Mouse (Mus musculus): ENCODE measurements around the gene Mpst. TPM values are rescaled to one million over a fixed set of nuclear protein-coding genes. Genes with fewer than 3 reads are reported as not detected.

The Mpst gene
- polyA plus RNA-seq, 1 experiment from 2014 or later, result 5.7 TPM

DNA sequence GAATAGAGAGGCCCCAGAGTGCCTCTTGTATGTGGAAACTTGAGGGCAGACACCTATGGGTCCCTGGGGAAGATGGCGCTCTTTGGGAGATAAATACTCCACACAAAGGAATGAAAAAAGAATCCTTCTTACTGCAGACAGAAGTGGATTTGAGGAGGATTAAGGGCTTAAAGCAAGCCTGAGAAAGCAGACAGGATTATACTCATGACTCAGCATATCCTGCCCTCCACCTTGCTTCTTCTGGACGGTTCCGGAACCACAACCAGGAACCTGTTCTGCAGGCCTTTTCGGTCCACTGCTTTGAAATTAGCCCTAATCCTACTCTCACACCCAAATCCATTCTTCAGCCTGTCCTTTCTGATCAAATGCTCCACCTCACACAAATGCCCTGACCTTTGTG, 24.1 kb upstream of the Mpst start:
- Histone ChIP-seq H3K4me1 (replicated peaks; ENCODE audit: control insufficient read depth, insufficient read depth) (no peaks in the 10 kb centered on the region), H3K4me3 (ENCODE audit: low read depth, low read length) (no peak overlapping the region), H3K4me2 (replicated peaks; ENCODE audit: low read depth) (no peak overlapping the region), H3K9ac (ENCODE audit: low read length) (no peak overlapping the region), H3K27me3 (ENCODE audit: control insufficient read depth, insufficient read depth, low read length) (no peaks in the 10 kb centered on the region), H3K9me3 (ENCODE audit: control insufficient read depth, low read length) (no peaks in the 10 kb centered on the region), H3K36me3 (ENCODE audit: control insufficient read depth, insufficient read depth, low read length) (no peaks in the 10 kb centered on the region), H3K27ac (replicated peaks) (no peak overlapping the region)
- TF ChIP-seq CTCF (IDR thresholded peaks at IDR 0.05; ENCODE audit: low read depth) (no peak), EP300 (optimal IDR thresholded peaks at IDR 0.05) (peak; percentile 60)
- 53% methylated on average over 4 of the region's 4 CpGs for WGBS
- ATAC-seq (ENCODE audit: low FRiP score, low TSS enrichment), result no peak; the same call in 1 of the 2 replicates
- no peak for DNase-seq (ENCODE audit: low spot score)

- ATAC-seq (ENCODE audit: low FRiP score, low TSS enrichment), result peak; percentile 46; the same call in 1 of the 2 replicates
- H3K4me2 ChIP-seq (replicated peaks; ENCODE audit: low read depth), result no peak overlapping the region
- peak; percentile 35 for DNase-seq (ENCODE audit: low spot score)
- no peak overlapping the region for H3K4me3 ChIP-seq (ENCODE audit: low read depth, low read length)
- no peak overlapping the region for H3K9ac ChIP-seq (ENCODE audit: low read length)
- H3K4me1 ChIP-seq (replicated peaks; ENCODE audit: control insufficient read depth, insufficient read depth), result no peaks in the 10 kb centered on the region
- no peaks in the 10 kb centered on the region for H3K36me3 ChIP-seq (ENCODE audit: control insufficient read depth, insufficient read depth, low read length)
- WGBS, result 73% methylated on average over 11 of the region's 11 CpGs
- no peaks in the 10 kb centered on the region for H3K27me3 ChIP-seq (ENCODE audit: control insufficient read depth, insufficient read depth, low read length)
- TF ChIP-seq EP300 (optimal IDR thresholded peaks at IDR 0.05) (no peak), CTCF (IDR thresholded peaks at IDR 0.05; ENCODE audit: low read depth) (no peak)
- no peaks in the 10 kb centered on the region for H3K9me3 ChIP-seq (ENCODE audit: control insufficient read depth, low read length)
- peak overlapping the region; percentile 40; the same call in 1 of the 2 replicates for H3K27ac ChIP-seq (replicated peaks)
Measured at GRCm38 (mm10) chr15:78383450-78384219, 22.6 kb upstream of the Mpst start.

- H3K27ac ChIP-seq (replicated peaks), result peak overlapping the region; percentile 40; the same call in 1 of the 2 replicates
- H3K9me3 ChIP-seq (ENCODE audit: control insufficient read depth, low read length), result no peaks in the 10 kb centered on the region
- TF ChIP-seq EP300 (optimal IDR thresholded peaks at IDR 0.05), result no peak
- TF ChIP-seq CTCF (IDR thresholded peaks at IDR 0.05; ENCODE audit: low read depth), result no peak
- DNase-seq (ENCODE audit: low spot score), result no peak
- no peak overlapping the region for H3K4me2 ChIP-seq (replicated peaks; ENCODE audit: low read depth)
- no peak overlapping the region for H3K9ac ChIP-seq (ENCODE audit: low read length)
- H3K36me3 ChIP-seq (ENCODE audit: control insufficient read depth, insufficient read depth, low read length), result no peaks in the 10 kb centered on the region
- ATAC-seq (ENCODE audit: low FRiP score, low TSS enrichment), result peak; percentile 13; the same call in 1 of the 2 replicates
- no peaks in the 10 kb centered on the region for H3K27me3 ChIP-seq (ENCODE audit: control insufficient read depth, insufficient read depth, low read length)
- 59% methylated on average over 7 of the region's 7 CpGs for WGBS
- no peaks in the 10 kb centered on the region for H3K4me1 ChIP-seq (replicated peaks; ENCODE audit: control insufficient read depth, insufficient read depth)
- H3K4me3 ChIP-seq (ENCODE audit: low read depth, low read length), result no peak overlapping the region
Measured at GRCm38 (mm10) chr15:78384220-78385116, 21.7 kb upstream of the Mpst start.

DNA sequence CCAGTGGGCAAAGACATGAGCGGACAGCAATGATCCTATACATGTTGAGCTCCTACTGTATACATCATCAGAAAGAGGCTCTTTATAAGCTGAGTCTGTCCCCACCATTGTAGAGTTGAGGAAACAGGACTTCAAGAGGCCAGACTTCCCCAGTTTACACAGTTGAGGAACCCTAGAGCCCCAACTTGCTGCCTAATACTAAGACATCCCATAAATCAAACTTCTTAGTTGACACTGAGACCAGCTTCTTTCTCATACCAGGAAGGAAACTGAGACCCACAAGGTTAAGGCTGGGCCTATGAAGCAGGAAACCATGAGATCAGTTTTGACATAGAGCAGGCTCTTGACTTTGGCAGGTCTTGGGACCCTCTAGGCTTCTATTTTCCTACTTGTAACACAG, 20.7 kb upstream of the Mpst start:
- Histone ChIP-seq H3K36me3 (ENCODE audit: control insufficient read depth, insufficient read depth, low read length) (no peaks in the 10 kb centered on the region), H3K4me1 (replicated peaks; ENCODE audit: control insufficient read depth, insufficient read depth) (no peaks in the 10 kb centered on the region), H3K27me3 (ENCODE audit: control insufficient read depth, insufficient read depth, low read length) (no peaks in the 10 kb centered on the region), H3K4me2 (replicated peaks; ENCODE audit: low read depth) (no peak overlapping the region), H3K9me3 (ENCODE audit: control insufficient read depth, low read length) (no peaks in the 10 kb centered on the region), H3K9ac (ENCODE audit: low read length) (no peak overlapping the region), H3K4me3 (ENCODE audit: low read depth, low read length) (no peak overlapping the region), H3K27ac (replicated peaks) (no peak overlapping the region)
- WGBS, result 87% methylated on average over 1 of the region's 1 CpGs
- TF ChIP-seq CTCF (IDR thresholded peaks at IDR 0.05; ENCODE audit: low read depth), result no peak
- no peak for TF ChIP-seq EP300 (optimal IDR thresholded peaks at IDR 0.05)
- no peak for DNase-seq (ENCODE audit: low spot score)
- ATAC-seq (ENCODE audit: low FRiP score, low TSS enrichment), result no peak

DNA sequence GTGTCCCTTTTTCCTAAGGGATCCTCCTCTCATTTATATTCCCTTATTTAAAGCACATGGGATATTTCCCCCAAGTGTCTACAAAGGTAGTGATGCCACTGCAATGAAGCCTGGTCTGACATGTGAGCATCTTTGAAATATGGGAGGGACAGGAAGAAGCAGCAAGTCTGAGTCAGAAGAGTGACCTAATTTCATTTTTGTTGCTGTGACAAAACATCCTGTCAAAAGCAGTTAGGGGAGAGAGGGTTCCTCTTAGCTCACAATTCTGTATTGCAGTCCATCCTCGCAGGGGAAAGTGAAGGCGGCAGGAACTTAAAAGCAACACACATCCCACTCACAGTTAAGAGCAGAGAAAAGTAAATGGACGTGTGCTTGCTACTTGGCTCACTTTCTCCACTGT, 15.4 kb upstream of the Mpst start:
- ATAC-seq (ENCODE audit: low FRiP score, low TSS enrichment) (no peak), DNase-seq (ENCODE audit: low spot score) (no peak)
- Histone ChIP-seq H3K4me1 (replicated peaks; ENCODE audit: control insufficient read depth, insufficient read depth) (no peaks in the 10 kb centered on the region), H3K27me3 (ENCODE audit: control insufficient read depth, insufficient read depth, low read length) (no peaks in the 10 kb centered on the region), H3K4me3 (ENCODE audit: low read depth, low read length) (no peak overlapping the region), H3K9ac (ENCODE audit: low read length) (no peak overlapping the region), H3K4me2 (replicated peaks; ENCODE audit: low read depth) (no peak overlapping the region), H3K9me3 (ENCODE audit: control insufficient read depth, low read length) (no peaks in the 10 kb centered on the region), H3K36me3 (ENCODE audit: control insufficient read depth, insufficient read depth, low read length) (no peaks in the 10 kb centered on the region), H3K27ac (replicated peaks) (no peak overlapping the region)
- 64% methylated on average over 3 of the region's 3 CpGs for WGBS
- TF ChIP-seq CTCF (IDR thresholded peaks at IDR 0.05; ENCODE audit: low read depth) (no peak), EP300 (optimal IDR thresholded peaks at IDR 0.05) (no peak)
